Mouse (Mus musculus) kidney, adult 2 months (tissue): ENCODE data around the gene Kctd5.

Experiments used
- CTCF ChIP-seq: fragments of 200-500 bp; conservative IDR thresholded peaks from 2 replicates; pipeline ENCODE4 v1.5.1; 2011; ENCODE audit warnings: low read depth, mild to moderate bottlenecking, control low read depth, low read length, moderate library complexity, mixed read lengths; ENCODE audit not compliant: insufficient read depth, insufficient read length
- POLR2A ChIP-seq: fragments of 200-500 bp; IDR thresholded peaks from one replicate; pipeline ENCODE4 v1.6.1; 2011; ENCODE audit warnings: low read depth, low read length, control low read depth

GRCm38 (mm10) chr17:24056636-24057625 is 16.4 kb downstream of the Kctd5 start:
- TF ChIP-seq CTCF (no peak), POLR2A (no peak)
